Comparison of ENCODE assay signal across 16 mouse cellular contexts in the genomic region with DNA sequence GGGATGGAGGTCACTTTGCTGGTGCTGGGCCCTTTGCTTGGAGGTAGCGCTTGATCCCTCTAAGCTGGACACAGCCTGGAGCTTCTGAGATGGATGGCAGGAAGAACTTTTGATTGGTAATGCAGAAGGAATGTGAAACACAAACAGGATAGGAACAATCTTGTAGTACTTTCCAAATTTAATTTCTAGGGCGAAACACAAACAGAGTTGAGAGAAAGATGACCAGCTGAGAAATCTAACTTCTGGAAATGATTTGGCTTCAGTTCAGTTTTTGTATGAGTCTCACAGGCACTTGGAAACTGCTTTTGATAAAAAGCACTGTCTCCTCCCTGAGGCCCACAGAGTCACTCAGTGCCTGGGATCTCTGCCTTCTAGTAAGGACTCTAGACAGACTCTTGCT. TPM values are rescaled to one million over a fixed set of nuclear protein-coding genes. Genes with fewer than 3 reads are reported as not detected.
A peak's percentile ranks its signal among the peaks of the same experiment; 100 is the strongest.
DNase-seq lines count a peak whose midpoint lies in the region; ATAC-seq lines count a peak whose summit lies in the region.
"Had no signal": no experiment of that assay in that cellular context is flagged by ENCODE, and none has a peak within 500 bp of the region (broad histone marks: within the 10 kb centered on the region; RNA-seq: fewer than 3 reads in every experiment).

No protein-coding gene starts in this region.

- H3K4me2 ChIP-seq in embryonic facial prominence, embryonic 12.5 days (replicated peaks): no peak overlapping the region
- no peak overlapping the region for H3K4me2 ChIP-seq in kidney, embryonic 15.5 days
- H3K4me2 ChIP-seq in kidney, embryonic 16.5 days (replicated peaks; ENCODE audit: low read depth, low read length): no peak overlapping the region
- no peak overlapping the region for H3K4me2 ChIP-seq in stomach, embryonic 15.5 days
- no peak overlapping the region for H3K4me2 ChIP-seq in neural tube, embryonic 15.5 days
- H3K4me2 ChIP-seq: liver, embryonic 15.5 days; midbrain, embryonic 13.5 days had no signal

- H3K4me3 ChIP-seq in embryonic facial prominence, embryonic 12.5 days: no peak overlapping the region
- H3K4me3 ChIP-seq in embryonic facial prominence, embryonic 10.5 days: no peak overlapping the region
- no peak overlapping the region for H3K4me3 ChIP-seq in kidney, embryonic 15.5 days (replicated peaks)
- no peak overlapping the region for H3K4me3 ChIP-seq in kidney, embryonic 16.5 days (ENCODE audit: low read length)
- H3K4me3 ChIP-seq in stomach, embryonic 15.5 days (replicated peaks): no peak overlapping the region
- no peak overlapping the region for H3K4me3 ChIP-seq in neural tube, embryonic 15.5 days (replicated peaks)
- H3K4me3 ChIP-seq: liver, embryonic 15.5 days; midbrain, embryonic 13.5 days had no signal

- no peaks in the 10 kb centered on the region for H3K27me3 ChIP-seq in embryonic facial prominence, embryonic 12.5 days
- no peaks in the 10 kb centered on the region for H3K27me3 ChIP-seq in embryonic facial prominence, embryonic 10.5 days (replicated peaks; ENCODE audit: low read depth, poor library complexity, severe bottlenecking)
- no peaks in the 10 kb centered on the region for H3K27me3 ChIP-seq in kidney, embryonic 15.5 days
- H3K27me3 ChIP-seq in kidney, embryonic 16.5 days (ENCODE audit: insufficient read depth, low read length): no peaks in the 10 kb centered on the region
- H3K27me3 ChIP-seq in stomach, embryonic 15.5 days (replicated peaks): no peaks in the 10 kb centered on the region
- no peaks in the 10 kb centered on the region for H3K27me3 ChIP-seq in neural tube, embryonic 15.5 days (replicated peaks)
- H3K27me3 ChIP-seq: liver, embryonic 15.5 days; midbrain, embryonic 13.5 days had no signal

- no peak overlapping the region for H3K9ac ChIP-seq in embryonic facial prominence, embryonic 12.5 days
- no peak overlapping the region for H3K9ac ChIP-seq in kidney, embryonic 15.5 days
- no peak overlapping the region for H3K9ac ChIP-seq in kidney, embryonic 16.5 days (replicated peaks; ENCODE audit: low read length)
- H3K9ac ChIP-seq in stomach, embryonic 15.5 days: no peak overlapping the region
- no peak overlapping the region for H3K9ac ChIP-seq in neural tube, embryonic 15.5 days (replicated peaks)
- H3K9ac ChIP-seq: liver, embryonic 15.5 days; midbrain, embryonic 13.5 days had no signal

- no peaks in the 10 kb centered on the region for H3K9me3 ChIP-seq in embryonic facial prominence, embryonic 12.5 days
- H3K9me3 ChIP-seq in embryonic facial prominence, embryonic 10.5 days: no peaks in the 10 kb centered on the region
- no peaks in the 10 kb centered on the region for H3K9me3 ChIP-seq in kidney, embryonic 15.5 days (replicated peaks)
- H3K9me3 ChIP-seq in kidney, embryonic 16.5 days (ENCODE audit: low read length): no peaks in the 10 kb centered on the region
- no peaks in the 10 kb centered on the region for H3K9me3 ChIP-seq in stomach, embryonic 15.5 days
- H3K9me3 ChIP-seq in neural tube, embryonic 15.5 days (replicated peaks): no peaks in the 10 kb centered on the region
- H3K9me3 ChIP-seq: G1E; liver, embryonic 15.5 days; midbrain, embryonic 13.5 days had no signal

- WGBS in embryonic facial prominence, embryonic 12.5 days: 30% methylated on average over 2 of the region's 2 CpGs
- 63% methylated on average over 2 of the region's 2 CpGs for WGBS in embryonic facial prominence, embryonic 10.5 days
- 67% methylated on average over 2 of the region's 2 CpGs for WGBS in kidney, embryonic 15.5 days
- 65% methylated on average over 2 of the region's 2 CpGs for WGBS in kidney, embryonic 16.5 days
- 40% methylated on average over 2 of the region's 2 CpGs for WGBS in stomach, embryonic 15.5 days
- WGBS in neural tube, embryonic 15.5 days: 84% methylated on average over 2 of the region's 2 CpGs

- H3K36me3 ChIP-seq in embryonic facial prominence, embryonic 12.5 days: no peaks in the 10 kb centered on the region
- H3K36me3 ChIP-seq in embryonic facial prominence, embryonic 10.5 days (replicated peaks): no peaks in the 10 kb centered on the region
- no peaks in the 10 kb centered on the region for H3K36me3 ChIP-seq in kidney, embryonic 15.5 days
- no peaks in the 10 kb centered on the region for H3K36me3 ChIP-seq in kidney, embryonic 16.5 days (ENCODE audit: insufficient read depth, low read length)
- H3K36me3 ChIP-seq in stomach, embryonic 15.5 days: no peaks in the 10 kb centered on the region
- no peaks in the 10 kb centered on the region for H3K36me3 ChIP-seq in neural tube, embryonic 15.5 days
- H3K36me3 ChIP-seq: G1E; liver, embryonic 15.5 days; midbrain, embryonic 13.5 days had no signal

- ATAC-seq in embryonic facial prominence, embryonic 12.5 days (ENCODE audit: insufficient number of reproducible peaks, insufficient read depth, low FRiP score, low TSS enrichment): no peak
- no peak; the same call in 1 of the 2 replicates for ATAC-seq in kidney, embryonic 15.5 days (replicated peaks; ENCODE audit: low FRiP score)
- ATAC-seq in kidney, embryonic 16.5 days (ENCODE audit: low FRiP score, low TSS enrichment): 0 out of 2 replicates have a peak, but pooled peaks have one; percentile 15
- ATAC-seq in stomach, embryonic 15.5 days (ENCODE audit: insufficient read depth, low FRiP score, low read depth): peak; percentile 56; the same call in 1 of the 2 replicates
- ATAC-seq in neural tube, embryonic 15.5 days (ENCODE audit: low FRiP score): no peak
- ATAC-seq: inflammation-experienced regulatory T-cells, adult 6 months; midbrain, embryonic 13.5 days had no signal

- peaks cover 38% of the 10 kb centered on the region for H3K4me1 ChIP-seq in embryonic facial prominence, embryonic 12.5 days
- peaks cover 49% of the 10 kb centered on the region for H3K4me1 ChIP-seq in embryonic facial prominence, embryonic 10.5 days
- H3K4me1 ChIP-seq in kidney, embryonic 15.5 days: peaks cover 31% of the 10 kb centered on the region
- H3K4me1 ChIP-seq in kidney, embryonic 16.5 days (ENCODE audit: insufficient read depth, low read length): peaks cover 28% of the 10 kb centered on the region
- H3K4me1 ChIP-seq in stomach, embryonic 15.5 days: peaks cover 12% of the 10 kb centered on the region
- H3K4me1 ChIP-seq in neural tube, embryonic 15.5 days: peaks cover 35% of the 10 kb centered on the region
- H3K4me1 ChIP-seq: liver, embryonic 15.5 days; midbrain, embryonic 13.5 days had no signal

- peak overlapping the region; percentile 72 for H3K27ac ChIP-seq in embryonic facial prominence, embryonic 12.5 days
- no peak overlapping the region for H3K27ac ChIP-seq in embryonic facial prominence, embryonic 10.5 days (replicated peaks)
- peak overlapping the region; percentile 63 for H3K27ac ChIP-seq in kidney, embryonic 15.5 days
- peak overlapping the region; percentile 76 for H3K27ac ChIP-seq in kidney, embryonic 16.5 days (ENCODE audit: low read length)
- peak overlapping the region; percentile 72 for H3K27ac ChIP-seq in stomach, embryonic 15.5 days
- H3K27ac ChIP-seq in neural tube, embryonic 15.5 days (replicated peaks): no peak overlapping the region
- H3K27ac ChIP-seq: liver, embryonic 15.5 days; midbrain, embryonic 13.5 days had no signal

- no peak for DNase-seq in embryonic facial prominence, embryonic 10.5 days (ENCODE audit: low spot score)
- DNase-seq in kidney, adult 11 months: no peak
- DNase-seq in left cerebral cortex, adult 11 months (ENCODE audit: low spot score): no peak
- DNase-seq: adrenal gland, postnatal 10 days; cerebellum, adult 11-12 months; embryo, embryonic 11 days; thymus, postnatal 25 days had no signal

RNA-seq across cellular contexts. Expression of a gene that starts 18.6 kb away (rescaled TPM):
- 50.8 and 52.1 TPM in 2 replicates for polyA plus RNA-seq in embryonic facial prominence, embryonic 12.5 days (2016; fragmentation: Nextera tagmentation; extraction: Ambion mirVana)
- polyA plus RNA-seq in embryonic facial prominence, embryonic 10.5 days (2016; fragmentation: Nextera tagmentation; extraction: Ambion mirVana): 20.6 and 26.1 TPM in 2 replicates
- polyA plus RNA-seq in kidney, embryonic 15.5 days (2015; fragmentation: Nextera tagmentation; extraction: Ambion mirVana): 108 and 113 TPM in 2 replicates
- 130 and 139 TPM in 2 replicates for polyA plus RNA-seq in kidney, embryonic 16.5 days (2015; fragmentation: Nextera tagmentation; extraction: Ambion mirVana)
- polyA plus RNA-seq in stomach, embryonic 15.5 days (2015; fragmentation: Nextera tagmentation; extraction: Ambion mirVana): 59.3 and 59.4 TPM in 2 replicates
- polyA plus RNA-seq in neural tube, embryonic 15.5 days (2015; fragmentation: Nextera tagmentation; extraction: Ambion mirVana): 51.9 and 53.6 TPM in 2 replicates
- polyA plus RNA-seq: inflammation-experienced regulatory T-cells, adult 6 months had no signal

RNA-seq across cellular contexts. Expression of a gene that starts 42.9 kb away (rescaled TPM):
- 50.0 and 52.1 TPM in 2 replicates for polyA plus RNA-seq in embryonic facial prominence, embryonic 12.5 days (2016; fragmentation: Nextera tagmentation; extraction: Ambion mirVana)
- 37.1 and 39.7 TPM in 2 replicates for polyA plus RNA-seq in embryonic facial prominence, embryonic 10.5 days (2016; fragmentation: Nextera tagmentation; extraction: Ambion mirVana)
- polyA plus RNA-seq in kidney, embryonic 15.5 days (2015; fragmentation: Nextera tagmentation; extraction: Ambion mirVana): 47.0 and 48.3 TPM in 2 replicates
- 52.4 and 53.3 TPM in 2 replicates for polyA plus RNA-seq in kidney, embryonic 16.5 days (2015; fragmentation: Nextera tagmentation; extraction: Ambion mirVana)
- 42.4 and 43.1 TPM in 2 replicates for polyA plus RNA-seq in stomach, embryonic 15.5 days (2015; fragmentation: Nextera tagmentation; extraction: Ambion mirVana)
- polyA plus RNA-seq in neural tube, embryonic 15.5 days (2015; fragmentation: Nextera tagmentation; extraction: Ambion mirVana): 43.8 and 45.4 TPM in 2 replicates

Comparison
In these comparisons a context has a peak if more than half of its experiments do, and no peak if none do; other contexts are left out.
1. ATAC-seq: peak in kidney, embryonic 16.5 days (single experiment) and stomach, embryonic 15.5 days (single experiment); none in embryonic facial prominence, embryonic 12.5 days (single experiment), kidney, embryonic 15.5 days (single experiment) and neural tube, embryonic 15.5 days (single experiment).
2. H3K27ac ChIP-seq: peak in embryonic facial prominence, embryonic 12.5 days (single experiment), kidney, embryonic 15.5 days (single experiment), kidney, embryonic 16.5 days (single experiment) and stomach, embryonic 15.5 days (single experiment); none in embryonic facial prominence, embryonic 10.5 days (single experiment) and neural tube, embryonic 15.5 days (single experiment).